Mouse (Mus musculus) embryo, embryonic 11.5 days (tissue): ENCODE results near the gene Btbd11.
A peak's percentile ranks its signal among the peaks of the same experiment; 100 is the strongest.
"Not testable (repeated sequence)": the region's sequence is repeated elsewhere in the genome, so short reads cannot be mapped to it uniquely, and the experiment has no call there.

Experiments used
- DNase-seq: peaks from one replicate; pipeline ENCODE4 v3.0.0-alpha.2; 2012; ENCODE audit warnings: low read depth, low spot score

Btbd11 gene

GRCm38 (mm10) chr10:85645346-85645745 is 258.7 kb downstream of the Btbd11 start:
- no peak for DNase-seq

- peak; percentile 52 for DNase-seq
Observed at GRCm38 (mm10) chr10:85651706-85652105, 265.1 kb downstream of the Btbd11 start.

GRCm38 (mm10) chr10:85655881-85656280 is 269.3 kb downstream of the Btbd11 start:
- DNase-seq: peak; percentile 14

GRCm38 (mm10) chr10:85657886-85658285 is 271.3 kb downstream of the Btbd11 start:
- no peak for DNase-seq

- DNase-seq: no peak
Observed at GRCm38 (mm10) chr10:85673512-85673921, 286.9 kb downstream of the Btbd11 start.

DNA sequence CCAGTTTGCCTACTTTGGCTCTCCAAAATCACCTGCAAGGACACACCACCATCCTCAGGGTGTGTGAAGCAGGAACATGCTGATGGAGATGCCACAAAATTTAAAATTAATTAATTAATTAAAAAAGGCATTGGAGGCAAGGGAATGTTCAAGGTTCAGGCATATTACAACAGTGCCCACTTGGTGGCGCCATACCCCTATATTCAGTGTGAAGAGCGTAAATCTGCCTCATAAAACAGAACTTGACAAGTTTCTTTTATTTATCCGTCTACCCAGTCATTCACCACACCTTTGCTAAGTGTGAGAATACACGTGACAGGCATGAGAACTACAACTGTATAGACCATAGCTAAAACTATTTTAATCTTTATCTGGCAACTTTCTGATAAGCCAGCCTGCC is 292.0 kb downstream of the Btbd11 start:
- peak; percentile 13 for DNase-seq

DNA sequence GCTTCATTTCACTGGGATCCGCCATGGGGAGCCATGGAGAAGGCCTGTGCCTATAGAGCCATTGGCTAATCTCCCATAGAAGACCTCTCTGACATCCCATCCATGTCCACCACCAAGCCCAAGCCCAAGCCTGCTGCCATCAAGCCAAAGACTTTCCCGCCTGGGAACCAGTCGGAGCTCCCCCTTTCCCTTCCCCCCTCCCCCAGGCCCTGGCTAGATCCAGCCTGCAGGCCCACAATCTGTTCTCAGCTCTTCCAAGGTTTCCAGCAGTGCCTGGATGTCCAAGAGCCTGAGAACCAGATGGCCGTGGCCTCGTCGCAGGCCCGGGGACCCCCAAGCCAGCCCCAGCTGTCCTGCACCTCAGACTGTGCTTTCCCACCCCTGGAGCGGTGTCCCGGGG is 295.8 kb downstream of the Btbd11 start:
- DNase-seq: no peak

GRCm38 (mm10) chr10:85694429-85694828 is 307.8 kb downstream of the Btbd11 start:
- DNase-seq: not testable (repeated sequence)

- no peak for DNase-seq
Observed at GRCm38 (mm10) chr10:85699721-85700120, 313.1 kb downstream of the Btbd11 start.

- DNase-seq: not testable (repeated sequence)
Observed at GRCm38 (mm10) chr10:85709790-85710189, 323.2 kb downstream of the Btbd11 start.
